11 mouse cellular contexts compared by ENCODE assay signal in genomic region chr7:139850152-139850551, GRCm38 (mm10). TPM values are rescaled to one million over a fixed set of nuclear protein-coding genes. Genes with fewer than 3 reads are reported as not detected.
DNase-seq lines count a peak whose midpoint lies in the region; ATAC-seq and TF ChIP-seq lines count a peak whose summit lies in the region.
"Had no signal": no experiment of that assay in that cellular context is flagged by ENCODE, and none has a peak within 500 bp of the region (broad histone marks: within the 10 kb centered on the region; RNA-seq: fewer than 3 reads in every experiment).

No protein-coding gene starts in this region.

- peak overlapping the region; percentile 76 for H3K27ac ChIP-seq in forebrain, embryonic 16.5 days (ENCODE audit: low read length)
- H3K27ac ChIP-seq in midbrain, embryonic 15.5 days: peak overlapping the region; percentile 87

- H3K4me2 ChIP-seq in forebrain, embryonic 16.5 days (ENCODE audit: low read length): no peak overlapping the region
- H3K4me2 ChIP-seq in midbrain, embryonic 15.5 days: no peak overlapping the region

- no peaks in the 10 kb centered on the region for H3K9me3 ChIP-seq in forebrain, embryonic 16.5 days (ENCODE audit: control insufficient read depth, low read length)
- no peaks in the 10 kb centered on the region for H3K9me3 ChIP-seq in midbrain, embryonic 15.5 days

- no peaks in the 10 kb centered on the region for H3K27me3 ChIP-seq in forebrain, embryonic 16.5 days (replicated peaks; ENCODE audit: control insufficient read depth, insufficient read depth, low read length)
- no peaks in the 10 kb centered on the region for H3K27me3 ChIP-seq in midbrain, embryonic 15.5 days (replicated peaks)

- 5% methylated on average over 6 of the region's 6 CpGs for WGBS in forebrain, embryonic 16.5 days
- 5% methylated on average over 6 of the region's 6 CpGs for WGBS in midbrain, embryonic 15.5 days

- H3K4me1 ChIP-seq in forebrain, embryonic 16.5 days (replicated peaks; ENCODE audit: control insufficient read depth, insufficient read depth, low read length): peaks cover 21% of the 10 kb centered on the region
- peaks cover 27% of the 10 kb centered on the region for H3K4me1 ChIP-seq in midbrain, embryonic 15.5 days

- no peak overlapping the region for H3K4me3 ChIP-seq in forebrain, embryonic 16.5 days (replicated peaks; ENCODE audit: low read length)
- no peak overlapping the region for H3K4me3 ChIP-seq in midbrain, embryonic 15.5 days

- TF ChIP-seq POLR2A in brain, embryonic 14.5 days (IDR thresholded peaks at IDR 0.05; ENCODE audit: borderline replicate concordance, extremely low read depth, insufficient read depth, insufficient read length, poor library complexity, severe bottlenecking): no peak

- peak; percentile 7 for DNase-seq in kidney, postnatal 14 days
- no peak for DNase-seq in kidney, adult 18-20 months
- DNase-seq in brain, embryonic 14.5 days (ENCODE audit: low read depth): peak; percentile 93
- DNase-seq in c-Kit-positive CD71-positive TER-119-positive erythroid progenitor cells, embryonic 14.5 days (ENCODE audit: low spot score): no peak
- DNase-seq in ovary, adult 18-20 months (ENCODE audit: low spot score): no peak
- no peak for DNase-seq in urinary bladder, adult 18-20 months (ENCODE audit: low spot score in 2 of 2)
- DNase-seq: cerebellum, adult 18-20 months; heart, postnatal 36 days; lung, postnatal 10 days had no signal

- no peak for TF ChIP-seq CTCF in brain, embryonic 14.5 days (IDR thresholded peaks at IDR 0.05; ENCODE audit: borderline replicate concordance, extremely low read depth, insufficient read depth, insufficient read length)

- ATAC-seq in forebrain, embryonic 16.5 days: peak; percentile 76
- ATAC-seq in midbrain, embryonic 15.5 days (replicated peaks): peak; percentile 88

- H3K9ac ChIP-seq in forebrain, embryonic 16.5 days (replicated peaks; ENCODE audit: low read depth, low read length): no peak overlapping the region
- no peak overlapping the region for H3K9ac ChIP-seq in midbrain, embryonic 15.5 days

- no peaks in the 10 kb centered on the region for H3K36me3 ChIP-seq in forebrain, embryonic 16.5 days (ENCODE audit: control insufficient read depth, insufficient read depth)
- no peaks in the 10 kb centered on the region for H3K36me3 ChIP-seq in midbrain, embryonic 15.5 days (replicated peaks)

RNA-seq across cellular contexts. Expression of gene Adgra1, which starts 16.2 kb away (rescaled TPM):
- 6.7 and 13.4 TPM in 2 replicates for polyA plus RNA-seq in brain, embryonic 14.5 days (2012; rRNA removed)
- 11.6 and 17.9 TPM in 2 replicates for polyA plus RNA-seq in forebrain, embryonic 16.5 days (2015; fragmentation: Nextera tagmentation; extraction: Ambion mirVana)
- 28.4 and 35.2 TPM in 2 replicates for polyA plus RNA-seq in midbrain, embryonic 15.5 days (2015; fragmentation: Nextera tagmentation; extraction: Ambion mirVana)

RNA-seq across cellular contexts. Expression of gene Kndc1, which starts 44.3 kb away (rescaled TPM):
- 17.0 and 33.3 TPM in 2 replicates for polyA plus RNA-seq in brain, embryonic 14.5 days (2012; rRNA removed)
- 4.0 and 7.7 TPM in 2 replicates for polyA plus RNA-seq in forebrain, embryonic 16.5 days (2015; fragmentation: Nextera tagmentation; extraction: Ambion mirVana)
- 20.2 and 22.4 TPM in 2 replicates for polyA plus RNA-seq in midbrain, embryonic 15.5 days (2015; fragmentation: Nextera tagmentation; extraction: Ambion mirVana)

Comparison
In these comparisons a context has a peak if more than half of its experiments do, and no peak if none do; other contexts are left out.
1. DNase-seq: peak in kidney, postnatal 14 days (single experiment) and brain, embryonic 14.5 days (single experiment); none in kidney, adult 18-20 months (single experiment), c-Kit-positive CD71-positive TER-119-positive erythroid progenitor cells, embryonic 14.5 days (single experiment), ovary, adult 18-20 months (single experiment) and urinary bladder, adult 18-20 months (0 of 2).